Mouse (Mus musculus): ENCODE data around the gene Ap3m1.
A peak's percentile ranks its signal among the peaks of the same experiment; 100 is the strongest.

Gene Ap3m1

DNA sequence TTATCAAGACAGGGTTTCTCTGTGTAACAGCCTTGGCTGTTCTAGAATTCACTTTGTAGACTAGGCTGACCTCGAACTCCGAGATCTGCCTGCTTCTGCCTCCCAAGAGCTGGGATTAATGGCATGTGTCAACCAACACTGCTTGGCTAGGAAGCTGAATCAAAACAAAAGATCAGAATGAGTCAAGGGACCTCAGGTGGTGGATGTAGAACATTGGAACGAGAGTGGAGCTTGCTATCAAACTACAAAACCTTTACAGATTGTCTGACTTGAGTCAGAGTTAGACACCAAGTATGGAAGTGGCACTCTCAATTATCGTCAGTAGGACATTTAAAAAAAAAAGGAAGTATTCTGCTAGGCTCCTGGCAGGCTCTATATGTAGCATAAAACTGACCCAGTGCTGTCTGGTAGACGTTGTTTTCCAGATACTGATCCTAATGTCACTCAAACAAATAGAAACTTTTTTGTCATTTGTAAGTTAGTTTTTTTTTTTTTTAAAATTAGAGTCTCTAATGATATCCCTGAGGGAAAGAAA lies 38.4 kb downstream of the Ap3m1 start:
- no peak for DNase-seq (ENCODE audit: low spot score)

DNA sequence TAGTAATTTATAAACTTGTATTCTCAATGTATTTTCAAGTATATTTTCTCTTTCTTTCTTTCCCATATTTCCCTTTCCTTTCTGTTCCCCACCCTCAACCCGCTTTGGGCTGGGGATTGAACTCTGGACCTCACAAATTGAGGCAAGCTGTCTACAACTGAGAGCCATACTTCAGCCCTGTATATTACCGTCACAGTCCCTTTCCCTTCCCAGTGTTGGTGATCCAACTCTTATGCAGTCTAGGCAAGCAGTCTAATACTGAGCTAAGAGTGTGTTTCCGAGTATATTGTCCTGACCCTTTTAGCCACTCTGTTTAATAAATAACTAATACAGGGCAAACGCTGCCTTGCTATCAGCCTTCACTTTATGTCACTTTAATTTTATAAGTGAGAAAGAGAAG lies 52.7 kb downstream of the Ap3m1 start:
- no peak for DNase-seq (ENCODE audit: low spot score)

DNA sequence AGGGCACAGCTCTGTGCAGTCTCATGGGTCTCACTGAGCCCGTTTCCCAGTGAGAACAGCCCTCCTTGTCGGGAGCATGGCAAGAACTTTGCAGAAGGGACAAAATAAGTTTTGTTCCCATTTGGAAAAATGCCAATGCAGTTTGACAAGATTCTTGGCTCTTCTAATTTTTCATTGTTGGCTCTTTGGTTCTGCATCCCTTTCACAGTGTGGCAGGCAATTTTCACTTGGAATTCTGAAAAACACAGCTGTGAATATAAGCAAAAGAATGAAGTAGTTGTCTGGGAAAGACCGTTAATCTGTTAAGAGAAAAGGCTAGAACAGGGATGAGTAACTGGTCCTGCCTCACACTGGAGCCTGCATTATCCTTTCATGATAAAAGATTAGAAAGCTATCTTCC lies 54.8 kb downstream of the Ap3m1 start:
- DNase-seq (ENCODE audit: low spot score) = no peak

DNA sequence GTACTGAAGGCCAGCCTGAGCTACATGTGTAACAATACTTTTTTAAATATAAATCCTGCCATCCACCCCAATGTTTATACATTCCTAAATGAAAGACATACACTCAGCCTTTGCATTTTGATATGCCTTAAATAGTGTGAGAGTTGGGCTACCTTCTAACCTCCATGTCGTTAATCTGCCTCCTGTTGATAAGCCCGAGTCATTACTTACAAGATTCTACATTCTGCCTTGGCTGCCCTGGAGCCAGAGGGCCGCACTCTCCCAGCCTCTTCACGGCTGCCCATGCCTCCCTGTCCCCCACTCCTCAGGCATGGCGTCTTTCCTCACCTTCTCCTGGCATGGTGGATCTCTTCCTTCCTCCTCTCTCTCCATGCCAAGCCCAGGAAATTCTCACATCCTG lies 55.9 kb downstream of the Ap3m1 start:
- no peak for DNase-seq (ENCODE audit: low spot score)

DNA sequence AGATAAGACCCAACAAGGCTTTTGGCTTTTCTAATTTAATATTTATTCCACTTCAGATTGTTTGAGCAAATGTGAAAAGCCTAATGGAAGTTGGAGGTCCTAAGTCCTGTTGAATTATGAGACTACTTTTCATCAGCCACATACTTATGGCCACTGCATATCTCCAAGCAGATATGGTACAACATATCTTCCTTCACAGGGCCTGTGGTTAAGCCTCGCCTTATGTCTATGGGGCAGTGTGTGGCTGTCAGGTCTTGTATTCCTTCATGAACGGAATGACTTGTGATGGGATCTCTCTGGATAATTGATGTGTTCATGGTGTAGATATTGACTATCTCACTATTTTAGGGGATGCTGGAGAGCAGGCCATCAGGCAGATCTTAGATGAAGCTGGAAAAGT lies 56.8 kb downstream of the Ap3m1 start:
- no peak for DNase-seq (ENCODE audit: low spot score)

DNA sequence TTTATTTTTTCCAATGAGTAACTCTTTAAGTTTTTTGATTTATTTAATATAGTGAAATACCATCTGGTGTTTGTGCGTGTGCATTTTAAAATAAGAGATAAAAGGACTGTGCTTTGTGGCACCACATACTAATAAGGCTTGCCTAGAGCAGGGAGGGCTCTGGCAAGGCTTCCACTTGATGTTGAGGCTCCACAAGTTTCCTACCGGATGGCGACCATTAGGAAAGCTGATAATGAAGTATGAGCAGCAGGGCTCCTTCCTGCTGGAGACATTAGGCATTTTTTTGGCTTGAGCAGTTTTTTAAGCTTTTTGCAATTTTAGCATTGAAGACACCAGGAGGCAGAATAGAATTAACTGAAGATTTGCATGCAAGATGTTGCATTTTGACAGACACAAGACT lies 57.8 kb downstream of the Ap3m1 start:
- no peak for DNase-seq (ENCODE audit: low spot score)

DNA sequence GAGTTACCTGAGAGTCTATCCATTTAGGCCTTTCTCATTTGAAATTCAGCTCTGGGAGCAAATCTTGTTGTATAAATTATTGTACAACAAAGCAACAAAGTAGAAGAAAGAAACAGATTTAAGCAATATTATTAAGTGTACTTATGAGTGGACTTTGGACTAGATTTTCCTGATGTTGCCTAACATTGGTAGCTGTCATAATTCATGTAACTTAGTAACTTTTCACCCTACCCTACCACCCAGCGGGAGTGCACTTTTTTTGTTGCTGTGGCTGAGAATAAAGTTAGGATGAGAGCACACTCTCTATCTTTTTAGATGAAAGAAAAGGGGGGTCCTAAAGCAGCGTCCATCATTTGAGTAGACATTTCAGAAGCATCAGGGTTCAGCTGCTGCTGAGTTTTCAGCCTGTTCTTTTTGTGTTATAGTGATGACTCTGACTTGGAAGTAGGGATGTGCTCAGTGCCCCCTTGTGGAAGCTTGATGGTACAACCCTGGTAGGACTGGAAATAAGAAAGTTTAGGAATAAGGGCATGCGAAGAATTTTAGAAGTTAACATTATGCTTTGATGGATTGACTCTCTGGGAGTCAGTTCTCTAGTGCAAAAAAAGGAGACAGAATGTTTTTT lies 59.1 kb downstream of the Ap3m1 start:
- DNase-seq (ENCODE audit: low spot score) = peak; percentile 45

DNA sequence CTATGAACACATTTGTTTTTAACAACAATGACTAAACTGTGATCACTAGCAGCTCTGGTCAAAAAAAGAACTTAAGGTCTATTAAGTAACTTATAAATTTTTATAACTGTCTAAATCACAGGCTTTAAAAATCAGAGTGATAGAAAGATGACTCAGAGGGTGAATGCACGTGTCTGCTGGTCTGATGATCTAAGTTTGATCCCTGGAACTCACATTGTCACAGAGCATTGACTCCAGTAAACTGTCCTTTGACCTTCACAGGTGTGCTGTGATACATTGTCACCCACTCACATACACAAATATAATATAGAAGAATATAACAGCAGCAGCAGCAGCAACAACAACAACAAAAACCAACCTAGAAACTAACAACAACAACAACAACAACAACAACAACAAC lies 60.8 kb downstream of the Ap3m1 start:
- no peak for DNase-seq (ENCODE audit: low spot score)

DNA sequence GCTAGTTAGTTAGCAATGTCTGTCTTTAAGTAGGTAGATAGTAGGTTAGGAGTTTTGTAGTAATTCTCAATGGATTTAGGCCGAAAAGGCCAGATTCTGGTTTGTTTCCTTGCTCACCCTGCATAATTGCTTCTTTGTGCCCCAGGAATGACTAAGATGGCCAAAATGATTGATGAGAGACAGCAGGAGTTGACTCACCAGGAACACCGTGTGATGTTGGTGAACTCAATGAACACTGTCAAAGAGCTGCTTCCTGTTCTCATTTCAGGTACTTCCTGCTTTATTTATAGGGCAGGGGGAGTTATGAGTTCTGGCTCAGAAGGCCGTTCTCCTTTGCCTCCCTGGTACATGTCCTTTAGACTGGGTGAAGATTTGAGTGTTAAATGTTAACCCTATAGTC lies 66.8 kb downstream of the Ap3m1 start:
- DNase-seq (ENCODE audit: low spot score) = no peak

DNA sequence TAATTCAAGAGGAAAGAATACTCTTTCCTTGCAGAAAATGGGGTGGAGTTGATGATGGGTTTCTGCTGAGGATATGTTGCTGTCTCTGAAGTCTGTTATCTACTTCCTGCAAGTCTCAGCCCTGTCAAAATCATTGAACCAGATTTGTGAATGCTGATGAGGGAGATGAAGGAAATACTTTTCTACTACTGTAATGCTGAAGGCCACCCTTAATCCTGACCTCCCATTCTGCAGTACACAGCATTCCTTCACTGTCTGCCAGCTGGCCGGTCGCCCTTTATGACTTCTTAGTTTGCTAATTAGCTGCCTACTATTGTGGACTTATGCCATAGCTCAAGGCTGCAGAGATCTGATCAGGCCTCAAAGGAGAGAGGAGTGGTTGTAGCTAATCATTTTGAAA lies 68.5 kb downstream of the Ap3m1 start:
- DNase-seq (ENCODE audit: low spot score) = peak; percentile 34
